Mouse (Mus musculus) layer of hippocampus, postnatal 36 days (tissue): Measurements from ENCODE around the gene Snx20. TPM values are rescaled to one million over a fixed set of nuclear protein-coding genes. Genes with fewer than 3 reads are reported as not detected.

Experiments
- DNase-seq, 2 experiments: peaks; one replicate each; pipeline ENCODE4 v3.0.0; 2022
- total RNA-seq, 2 experiments: library from RNA; stranded (reverse); gene quantifications; 2 replicates each; pipeline ENCODE4 v1.2.3; 2021

Gene Snx20
- total RNA-seq, 2 experiments from 2014 or later, result 1.2 to 1.6 TPM

GRCm38 (mm10) chr8:88642734-88643564 is 7.0 kb upstream of the Snx20 start:
- no peak for DNase-seq

GRCm38 (mm10) chr8:88638908-88639307 is 3.0 kb upstream of the Snx20 start:
- DNase-seq, result no peak

- no peak for DNase-seq
Observed at GRCm38 (mm10) chr8:88637092-88638000, 1.4 kb upstream of the Snx20 start.

GRCm38 (mm10) chr8:88633343-88633765 is 2.6 kb downstream of the Snx20 start:
- no peak for DNase-seq

- DNase-seq, result no peak
Observed at GRCm38 (mm10) chr8:88631081-88631480, 4.8 kb downstream of the Snx20 start.

GRCm38 (mm10) chr8:88630225-88630624 is 5.7 kb downstream of the Snx20 start:
- no peak for DNase-seq

GRCm38 (mm10) chr8:88628001-88628774 is 7.7 kb downstream of the Snx20 start:
- DNase-seq, result no peak

- DNase-seq, result peak; percentile 73 to 80
Observed at GRCm38 (mm10) chr8:88627265-88627991, 8.5 kb downstream of the Snx20 start.

GRCm38 (mm10) chr8:88626940-88627264 is 9.0 kb downstream of the Snx20 start:
- DNase-seq, result no peak

- DNase-seq, result no peak
Observed at GRCm38 (mm10) chr8:88626433-88626832, 9.5 kb downstream of the Snx20 start.

GRCm38 (mm10) chr8:88624276-88624675 is 11.7 kb downstream of the Snx20 start:
- no peak for DNase-seq

GRCm38 (mm10) chr8:88623351-88623750 is 12.6 kb downstream of the Snx20 start:
- DNase-seq, result no peak

- peak; percentile 75 to 81 for DNase-seq
Observed at GRCm38 (mm10) chr8:88621408-88621807, 14.5 kb downstream of the Snx20 start.

GRCm38 (mm10) chr8:88620931-88621330 is 15.0 kb downstream of the Snx20 start:
- no peak for DNase-seq

- no peak for DNase-seq
Observed at GRCm38 (mm10) chr8:88619513-88619912, 16.4 kb downstream of the Snx20 start.

GRCm38 (mm10) chr8:88618612-88619011 is 17.3 kb downstream of the Snx20 start:
- DNase-seq, result no peak

GRCm38 (mm10) chr8:88614981-88615380 is 20.9 kb downstream of the Snx20 start:
- DNase-seq, result no peak

GRCm38 (mm10) chr8:88610271-88610670 is 25.7 kb downstream of the Snx20 start:
- no peak for DNase-seq

GRCm38 (mm10) chr8:88609036-88609435 is 26.9 kb downstream of the Snx20 start:
- DNase-seq, result no peak

- no peak for DNase-seq
Observed at GRCm38 (mm10) chr8:88605361-88606040, 30.4 kb downstream of the Snx20 start.
